Mouse (Mus musculus): ENCODE results near the gene Lpo. TPM values are rescaled to one million over a fixed set of nuclear protein-coding genes. Genes with fewer than 3 reads are reported as not detected.
A peak's percentile ranks its signal among the peaks of the same experiment; 100 is the strongest.

Gene Lpo
- total RNA-seq, 2 experiments from 2014 or later: not detected

DNA sequence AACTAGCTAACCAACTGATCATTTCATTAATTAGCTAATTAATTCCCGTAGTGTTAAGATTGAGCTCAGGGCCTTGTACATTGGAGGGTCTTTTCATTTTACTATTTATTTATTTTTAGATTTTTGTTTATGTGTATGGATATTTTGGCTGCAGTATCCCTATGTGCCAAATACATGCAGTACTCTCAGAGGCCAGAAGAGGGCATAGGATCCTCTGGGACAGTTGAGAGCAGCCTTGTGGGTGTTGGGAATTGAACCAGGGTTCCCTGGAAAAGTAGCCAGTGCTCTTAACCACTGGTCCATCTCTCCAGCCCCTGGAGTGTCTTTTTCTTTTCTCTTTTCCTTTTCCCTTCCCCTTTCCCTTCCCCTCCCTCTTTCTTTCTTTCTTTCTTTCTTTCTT is 22.6 kb downstream of the Lpo start:
- peak; percentile 16 to 44 for DNase-seq

DNA sequence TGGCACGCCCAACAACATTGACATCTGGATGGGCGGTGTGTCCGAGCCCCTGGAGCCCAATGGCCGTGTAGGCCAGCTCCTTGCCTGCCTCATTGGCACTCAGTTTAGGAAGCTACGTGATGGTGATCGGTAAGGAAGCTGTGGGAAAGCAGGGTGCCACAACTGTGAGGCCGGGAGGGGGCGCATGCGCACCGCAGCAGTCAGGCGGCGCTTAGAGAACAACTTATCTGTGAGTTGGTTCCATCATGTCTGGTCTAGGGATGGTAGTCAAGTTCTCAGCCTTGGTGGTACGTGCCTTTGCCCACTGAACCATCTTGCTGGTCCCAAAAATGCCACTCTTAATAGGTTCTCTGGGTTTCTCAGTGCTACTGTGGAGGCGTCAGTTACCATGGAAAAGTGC is 25.5 kb downstream of the Lpo start:
- peak; percentile 19 to 39 for DNase-seq

DNA sequence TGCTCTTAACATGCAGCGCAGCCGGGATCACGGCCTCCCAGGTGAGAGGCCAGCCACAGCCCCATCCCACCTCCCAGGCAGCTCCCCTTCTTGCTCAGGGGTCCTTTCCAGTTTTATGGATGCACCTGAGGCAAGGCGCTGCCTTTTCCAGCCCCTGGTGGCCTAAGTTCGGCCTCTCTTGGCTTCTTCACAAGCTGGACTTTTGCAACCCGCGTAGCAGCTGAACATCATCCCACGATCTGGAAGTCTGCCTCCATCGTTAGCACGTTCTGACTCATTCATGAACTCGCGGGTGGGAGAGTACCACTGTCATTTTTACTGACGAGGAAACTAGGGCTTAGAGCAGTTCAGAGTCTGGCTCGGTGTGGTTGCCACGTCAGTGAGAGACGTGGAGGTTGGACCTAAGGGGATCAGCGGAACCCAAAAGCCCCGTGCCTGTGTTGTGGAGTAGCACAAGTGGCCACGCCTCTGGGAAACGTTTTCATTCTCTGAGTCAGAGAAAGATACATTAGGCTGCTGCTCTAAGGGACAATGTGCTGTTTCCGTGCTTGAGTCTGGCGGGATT is 26.3 kb downstream of the Lpo start:
- DNase-seq: no peak

DNA sequence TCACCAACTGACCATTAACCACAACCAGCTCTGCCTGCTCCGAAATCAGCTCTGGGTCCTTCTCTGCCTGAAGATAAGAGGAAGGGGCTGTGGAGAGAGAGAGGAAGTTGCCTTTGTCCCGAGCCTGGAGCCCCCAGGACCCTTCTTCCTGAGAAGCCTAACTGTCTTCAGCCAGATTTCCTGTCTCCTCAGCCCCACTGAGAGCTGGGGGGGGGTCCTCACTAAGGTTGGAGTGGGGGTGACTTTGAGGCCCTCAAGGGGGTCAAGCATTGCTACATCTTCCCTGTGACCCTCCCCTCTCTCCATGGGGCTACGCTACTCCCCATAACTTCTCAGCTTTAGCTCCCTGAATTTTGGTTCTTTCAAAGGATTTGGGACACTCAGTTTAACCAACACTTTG is 34.6 kb downstream of the Lpo start, which contains the start of gene Mpo:
Gene Mpo (plus strand): TSS at position 122 of the 400 bp plus-strand sequence.
- no peak for DNase-seq

GRCm38 (mm10) chr11:87790088-87790487 is 38.0 kb downstream of the Lpo start:
- no peak for DNase-seq

GRCm38 (mm10) chr11:87780130-87780529 is 48.0 kb downstream of the Lpo start:
- no peak for DNase-seq

DNA sequence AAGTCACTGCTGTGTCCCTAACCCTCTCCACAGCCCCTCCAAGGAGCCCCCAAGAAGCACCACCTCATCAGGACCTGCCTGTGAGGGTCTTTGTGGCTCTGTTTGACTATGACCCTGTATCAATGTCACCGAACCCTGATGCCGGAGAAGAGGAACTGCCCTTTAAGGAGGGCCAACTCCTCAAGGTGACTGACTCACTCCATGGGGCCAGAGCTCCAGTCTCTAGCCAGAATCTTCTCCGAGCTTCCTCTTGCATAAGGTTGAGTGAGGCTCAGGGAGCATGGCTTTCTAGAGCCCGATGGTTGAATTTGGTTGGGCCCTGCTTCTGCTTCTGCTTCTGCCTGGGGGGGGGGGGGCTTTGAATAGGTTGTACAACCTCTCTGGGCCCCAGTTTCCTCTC is 48.7 kb downstream of the Lpo start:
- DNase-seq: peak; percentile 26 to 37

DNA sequence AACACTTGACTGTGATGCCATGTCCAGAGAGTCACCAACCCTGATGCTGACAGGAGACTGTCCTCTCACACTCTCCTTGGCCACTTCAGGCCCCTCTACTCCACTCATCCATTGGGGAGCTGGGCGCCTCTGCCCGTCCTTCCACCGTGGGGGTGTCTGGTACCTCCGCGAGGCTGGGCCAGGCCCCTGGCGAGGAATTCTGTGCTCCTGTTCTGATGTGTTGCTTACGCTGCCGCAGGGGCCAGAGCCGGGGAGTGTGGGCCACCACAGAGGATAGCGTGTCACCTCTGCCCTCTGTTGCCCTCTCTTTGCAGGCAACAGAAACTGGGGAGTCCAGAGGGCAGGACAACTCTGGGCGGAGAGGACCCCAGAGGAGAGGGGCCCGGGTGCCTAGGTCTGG is 49.2 kb downstream of the Lpo start:
- DNase-seq: no peak

GRCm38 (mm10) chr11:87778100-87778765 is 49.9 kb downstream of the Lpo start:
- DNase-seq: peak; percentile 74 to 76

DNA sequence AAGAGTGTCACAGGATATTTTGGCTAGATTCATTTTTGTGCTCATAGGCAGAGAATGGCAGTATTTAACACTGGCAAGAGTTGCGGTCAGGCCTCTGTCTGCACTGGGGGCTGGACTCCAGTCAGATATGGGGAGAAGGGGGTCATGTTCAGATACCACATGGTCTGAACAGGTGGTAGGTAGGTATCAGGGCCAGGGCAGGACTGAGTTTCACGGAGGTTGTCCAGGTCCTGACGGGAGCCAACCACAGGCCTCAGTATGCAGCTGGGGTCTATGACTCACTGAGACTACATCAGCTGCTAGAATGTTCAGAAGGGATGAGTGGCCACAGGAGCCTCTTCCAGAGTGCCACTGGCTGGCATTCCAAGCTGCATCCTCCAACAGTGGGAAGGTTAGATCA is 55.7 kb downstream of the Lpo start:
- no peak for DNase-seq

- DNase-seq: peak; percentile 78 to 89
Observed at GRCm38 (mm10) chr11:87770989-87771388, 57.1 kb downstream of the Lpo start.

GRCm38 (mm10) chr11:87768745-87769144 is 59.3 kb downstream of the Lpo start:
- no peak for DNase-seq

GRCm38 (mm10) chr11:87763988-87764876 is 63.9 kb downstream of the Lpo start:
- peak; percentile 59 to 77 for DNase-seq

GRCm38 (mm10) chr11:87763511-87763987 is 64.5 kb downstream of the Lpo start:
- peak; percentile 51 to 56 for DNase-seq

GRCm38 (mm10) chr11:87762702-87763385 is 65.2 kb downstream of the Lpo start:
- no peak for DNase-seq

DNA sequence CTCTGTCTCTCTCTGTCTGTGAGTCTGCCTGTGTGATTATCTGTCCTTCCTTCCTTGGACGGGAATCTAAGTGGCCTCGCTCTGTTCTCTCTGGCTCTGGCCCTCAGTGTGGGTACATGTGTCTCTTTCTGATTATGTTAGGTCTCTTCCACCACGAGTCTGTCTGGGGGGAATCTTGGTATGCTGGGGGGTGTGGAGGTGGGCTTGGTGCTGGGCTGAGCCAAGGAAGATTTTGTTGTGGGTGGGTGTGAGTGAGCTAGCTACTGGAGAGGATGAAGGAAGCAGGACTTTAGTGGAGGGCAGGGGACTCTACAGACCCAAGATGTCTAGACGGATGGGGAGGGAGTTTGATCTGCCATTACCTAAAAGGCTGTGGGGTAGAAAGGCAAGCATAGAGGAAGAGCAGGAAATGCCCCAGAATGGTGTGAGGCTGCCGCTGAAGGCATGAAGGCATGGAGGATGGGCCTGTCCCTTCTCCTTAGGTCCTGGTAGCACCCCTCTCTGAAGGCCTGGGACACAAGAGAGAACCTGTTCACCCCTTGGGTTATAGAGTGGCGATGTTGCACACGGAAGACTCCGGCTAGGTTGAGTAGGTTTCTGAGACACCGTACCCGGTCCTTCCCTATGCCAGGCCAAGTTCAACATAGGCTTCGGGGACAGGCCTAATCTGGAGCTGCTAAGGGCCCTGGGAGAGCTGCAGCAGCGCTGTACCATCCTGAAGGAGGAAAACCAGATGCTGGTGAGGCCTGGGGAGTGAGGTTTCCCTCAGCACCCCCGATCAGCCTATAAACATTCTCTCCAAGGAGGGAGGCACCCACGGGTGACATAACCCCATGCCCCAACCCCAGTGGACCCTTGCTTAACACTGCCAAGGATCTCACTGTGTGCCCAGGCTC is 66.0 kb downstream of the Lpo start:
- no peak for DNase-seq

- no peak for DNase-seq
Observed at GRCm38 (mm10) chr11:87761181-87761721, 66.8 kb downstream of the Lpo start.

- DNase-seq: no peak
Observed at GRCm38 (mm10) chr11:87760301-87761081, 67.6 kb downstream of the Lpo start, which contains the start of gene Tspoap1. Gene Tspoap1 (plus strand): TSS chr11:87760541.

DNA sequence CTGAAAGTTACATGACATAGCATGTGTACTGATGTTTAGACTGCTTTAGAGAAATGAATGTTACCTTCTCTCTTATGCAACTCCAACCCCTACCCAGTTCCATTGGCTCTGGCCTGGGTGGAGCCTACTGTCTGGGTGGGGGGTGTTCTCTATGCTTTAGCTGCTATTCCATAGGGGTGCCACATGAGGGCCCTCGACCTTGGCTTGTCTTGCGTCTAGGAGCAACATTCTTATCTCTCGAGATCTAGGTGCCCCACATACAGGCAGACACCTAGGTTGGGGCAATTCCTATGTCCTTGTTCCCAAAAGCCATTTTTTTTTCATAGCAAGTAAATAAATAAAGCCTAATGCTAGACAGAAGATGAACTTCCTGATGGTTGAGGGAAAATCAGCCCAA is 68.5 kb downstream of the Lpo start:
- peak in 1 of 2 experiments; percentile 43 for DNase-seq
